Mouse (Mus musculus) liver (tissue): ENCODE measurements around the gene Gpa33.

ENCODE experiments used
- DNase-seq: peaks from one replicate; pipeline ENCODE4 v3.0.0-alpha.2; 2020; ENCODE audit warnings: mixed read lengths

The Gpa33 gene

DNA sequence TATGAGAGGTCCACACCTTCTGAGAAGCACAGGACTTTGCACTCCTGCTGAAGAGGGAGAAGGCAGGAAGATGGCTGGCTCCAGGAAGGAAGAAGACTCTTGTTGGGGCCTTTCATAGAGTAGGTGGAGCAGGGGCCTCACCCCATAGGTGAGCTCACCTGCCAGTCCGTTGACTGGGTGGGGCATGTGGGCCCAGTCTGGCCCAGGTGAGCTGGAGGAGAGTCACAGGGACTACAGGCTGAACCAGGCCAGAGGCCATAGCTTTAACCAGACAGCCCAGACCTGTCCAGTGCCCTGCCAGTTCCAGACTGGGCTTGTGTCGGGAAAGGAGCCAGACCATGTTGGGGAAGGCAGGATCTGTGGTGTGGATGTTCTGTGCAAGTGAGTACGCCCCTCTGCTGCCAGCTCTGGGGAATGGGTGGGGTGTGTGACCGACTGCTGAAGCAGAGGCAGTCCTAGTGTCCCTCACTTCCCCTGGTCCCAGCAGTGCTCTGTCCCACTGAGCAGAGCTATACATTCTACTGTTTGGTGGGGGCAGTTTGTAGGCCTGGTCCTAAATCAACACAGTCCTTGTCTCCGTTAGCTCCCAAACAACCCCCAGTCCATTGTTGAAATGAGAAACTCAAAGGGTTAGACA lies at the start of gene Gpa33:
TSS of gene Gpa33 (plus strand) at position 15 of the 637 bp plus-strand sequence.
- DNase-seq, result no peak

DNA sequence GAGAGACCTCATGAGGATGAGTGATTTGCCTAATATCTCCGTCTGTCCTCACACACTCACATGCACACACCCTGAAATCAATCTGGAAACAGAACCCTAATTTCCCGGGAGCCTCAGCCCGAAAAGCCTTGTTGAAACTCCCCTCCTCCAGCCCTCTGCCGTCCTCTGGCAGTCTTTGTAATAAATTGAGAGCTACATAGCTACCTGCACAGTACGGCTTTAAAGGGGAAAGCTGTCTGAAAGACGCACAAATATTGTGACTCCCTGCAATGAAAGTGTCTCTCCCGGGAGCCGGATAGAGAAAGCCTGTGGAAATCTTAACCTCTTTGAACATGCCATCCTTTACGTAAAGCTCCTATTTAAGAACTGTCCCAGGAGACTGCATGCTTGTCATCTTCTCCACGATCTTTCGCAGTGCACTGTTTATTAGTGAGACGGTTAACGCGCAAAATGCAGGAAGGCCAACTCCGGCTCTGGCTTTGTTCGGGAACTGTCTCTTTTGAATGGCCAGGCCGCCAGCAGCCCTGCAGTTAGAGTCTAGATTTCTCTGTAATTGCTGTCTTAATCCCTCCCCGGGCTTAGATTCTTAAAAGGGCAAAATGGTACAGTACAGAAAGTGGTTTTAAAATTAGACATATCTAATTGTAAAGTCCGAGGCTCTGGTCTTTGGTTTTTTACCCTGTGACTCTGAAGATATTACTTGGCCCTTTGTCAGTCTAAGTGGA lies 41.4 kb upstream of the Gpa33 start:
- no peak for DNase-seq

DNA sequence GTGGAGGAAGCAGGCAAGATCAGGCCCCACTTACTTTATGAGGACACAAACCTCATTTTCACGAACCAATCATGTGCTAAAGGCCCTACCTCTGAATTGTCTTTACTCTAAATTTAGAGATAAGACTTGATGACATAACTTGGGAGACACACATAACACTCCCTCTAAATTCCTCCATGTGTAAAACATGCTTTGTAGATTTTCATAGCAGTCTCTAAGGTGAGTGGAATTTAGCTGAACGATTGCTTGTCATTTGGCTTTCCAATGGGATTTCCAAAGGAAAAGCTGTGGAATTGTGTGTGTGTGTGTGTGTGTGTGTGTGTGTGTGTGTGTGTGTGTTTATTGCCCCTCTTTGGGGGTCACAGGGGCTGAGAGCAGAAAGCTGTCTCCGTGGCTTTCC lies 40.7 kb upstream of the Gpa33 start:
- DNase-seq, result no peak

DNA sequence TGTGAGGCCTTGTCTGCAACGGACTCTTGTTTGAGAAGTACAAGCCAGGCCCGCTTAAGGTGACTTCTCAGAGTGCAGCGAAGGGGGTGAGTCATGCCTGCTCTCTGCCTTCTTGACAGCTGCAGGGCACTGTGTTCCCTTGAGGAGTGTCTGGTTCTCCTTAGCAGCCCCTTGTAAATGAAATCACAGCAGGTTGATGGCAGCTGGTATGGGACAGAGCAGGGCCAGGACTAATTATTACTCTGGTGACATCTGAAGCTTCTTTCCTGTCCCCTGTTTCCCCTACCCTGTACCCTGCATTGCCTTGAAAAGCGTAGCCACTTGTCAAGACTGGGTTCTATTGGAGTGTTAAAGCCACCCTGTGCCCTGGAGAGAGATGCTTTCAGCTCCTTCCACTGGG lies 40.3 kb upstream of the Gpa33 start:
- DNase-seq, result no peak

DNA sequence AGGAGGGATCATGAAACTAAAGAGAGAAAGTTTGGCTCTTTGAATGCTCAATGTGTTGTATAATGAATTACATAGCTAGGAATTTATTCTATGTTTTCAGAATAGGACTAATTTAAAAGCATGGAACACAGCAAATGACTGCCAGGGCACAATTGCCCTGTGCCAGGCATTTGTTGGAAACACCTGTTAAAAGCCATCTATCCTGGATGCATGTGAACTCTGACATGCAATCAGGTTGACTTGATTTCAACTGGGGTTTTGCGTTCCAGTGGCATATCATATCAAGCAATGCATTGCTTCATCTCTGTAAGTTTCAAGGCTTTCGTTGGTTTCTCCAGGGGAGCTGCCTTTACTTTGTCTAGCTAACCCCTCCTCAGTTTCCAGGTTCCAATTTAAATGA lies 39.7 kb upstream of the Gpa33 start:
- no peak for DNase-seq

DNA sequence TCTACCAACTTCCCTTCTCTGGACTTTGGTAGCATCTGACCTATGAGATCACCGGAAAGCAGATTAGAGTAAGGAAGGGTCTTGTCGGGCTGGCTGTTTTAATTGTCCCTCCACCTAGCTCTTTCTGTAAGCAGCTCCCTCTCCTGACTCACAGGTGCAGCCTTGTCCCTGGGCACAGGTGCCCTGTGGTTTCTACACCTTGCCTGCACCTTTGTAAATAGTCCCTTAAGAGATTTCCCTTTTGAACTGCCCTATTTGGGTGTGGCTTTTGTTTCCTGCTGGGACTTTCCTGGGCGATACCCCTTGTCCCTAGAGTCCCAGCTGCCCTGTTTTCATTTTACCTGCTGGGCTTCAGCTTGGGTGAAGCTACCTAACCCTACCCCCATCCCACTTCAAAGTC lies 35.6 kb upstream of the Gpa33 start:
- no peak for DNase-seq

DNA sequence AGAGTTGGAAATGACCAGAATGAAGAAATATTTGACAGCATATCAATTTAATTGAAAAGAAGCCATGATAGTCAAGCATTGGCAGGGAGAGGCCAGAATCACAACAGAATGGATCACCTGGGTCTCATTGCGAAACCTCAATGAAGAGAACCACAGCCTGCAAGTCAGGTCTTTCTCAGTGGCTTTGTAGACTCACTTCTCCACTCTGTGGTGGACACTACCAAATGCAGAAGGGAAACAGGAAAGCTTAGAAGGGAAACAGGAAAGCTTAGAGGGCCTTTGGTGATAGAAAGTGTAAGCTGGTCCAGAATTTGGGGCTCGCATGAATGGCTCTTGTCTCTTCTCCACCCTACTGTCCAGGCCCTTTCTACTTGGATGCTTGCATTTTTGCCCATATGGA lies 31.9 kb upstream of the Gpa33 start:
- DNase-seq, result no peak

DNA sequence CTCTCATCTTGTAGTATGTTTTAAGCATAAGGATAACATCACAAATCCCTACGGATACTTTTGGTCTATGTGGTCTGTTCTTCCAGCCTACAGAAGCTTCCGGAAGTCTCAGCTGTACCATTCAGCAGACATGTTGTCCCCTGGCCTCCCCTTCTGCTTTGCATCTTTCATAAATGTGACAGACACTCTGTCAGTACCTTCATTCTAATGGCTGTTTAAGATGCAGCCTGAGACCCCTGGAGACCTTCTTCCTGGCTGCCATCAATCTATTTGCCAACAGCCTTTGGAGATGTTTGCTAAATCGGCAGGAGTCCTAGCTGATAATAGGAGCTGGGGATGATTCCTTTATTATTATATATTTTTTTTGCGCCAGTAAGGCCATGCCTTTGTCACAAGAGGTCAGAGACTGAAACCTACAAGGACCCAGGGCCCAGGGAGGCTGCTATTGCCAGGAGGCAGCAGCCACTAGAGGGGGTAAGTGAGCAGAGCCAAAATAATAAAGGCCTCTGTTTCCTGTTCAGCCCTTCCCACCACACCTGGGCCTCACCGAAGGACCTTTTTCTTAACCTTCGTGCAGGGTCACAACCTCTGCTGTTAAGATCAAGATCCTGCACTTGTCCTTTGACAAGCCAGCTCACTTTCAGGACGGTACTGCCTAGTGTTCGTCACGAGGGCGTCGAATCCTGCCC lies 27.0 kb upstream of the Gpa33 start:
- peak; percentile 45 for DNase-seq

DNA sequence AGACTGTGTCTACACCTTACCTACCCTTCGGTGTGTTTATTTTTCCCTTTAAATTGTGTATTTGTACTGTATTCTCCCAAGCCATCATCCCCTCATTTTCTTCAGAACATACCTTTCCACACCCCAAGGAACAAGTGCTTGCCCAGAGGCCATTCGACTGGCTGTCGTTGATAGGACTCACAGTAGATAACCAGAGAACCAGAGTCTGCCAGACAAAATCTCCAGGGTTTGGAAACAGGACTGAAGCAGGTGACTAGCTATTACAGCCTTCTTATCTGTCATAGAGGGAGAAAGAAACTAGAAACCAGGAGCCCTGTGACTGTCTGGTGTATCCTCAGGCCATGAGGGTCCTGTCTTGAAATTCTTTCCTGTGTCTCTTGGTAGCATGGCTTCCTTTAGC lies 25.2 kb upstream of the Gpa33 start:
- peak; percentile 17 for DNase-seq

DNA sequence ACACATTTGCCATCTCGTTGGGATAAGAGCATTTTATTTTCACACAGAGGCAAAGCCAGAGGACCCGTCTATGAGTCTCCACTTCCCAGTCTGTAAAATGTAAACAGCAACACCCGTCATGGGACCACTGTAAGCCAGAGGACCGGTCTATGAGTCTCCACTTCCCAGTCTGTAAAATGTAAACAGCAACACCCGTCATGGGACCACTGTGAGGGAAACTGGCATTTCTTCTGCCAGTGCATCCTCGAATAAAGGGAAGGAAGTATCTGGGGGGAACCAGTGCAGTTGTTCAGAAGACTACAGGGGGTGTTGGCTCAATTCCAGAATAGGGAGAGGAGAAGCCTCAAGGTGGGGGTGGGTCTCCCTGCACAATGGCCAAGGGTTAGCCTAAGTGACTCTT lies 24.6 kb upstream of the Gpa33 start:
- no peak for DNase-seq

DNA sequence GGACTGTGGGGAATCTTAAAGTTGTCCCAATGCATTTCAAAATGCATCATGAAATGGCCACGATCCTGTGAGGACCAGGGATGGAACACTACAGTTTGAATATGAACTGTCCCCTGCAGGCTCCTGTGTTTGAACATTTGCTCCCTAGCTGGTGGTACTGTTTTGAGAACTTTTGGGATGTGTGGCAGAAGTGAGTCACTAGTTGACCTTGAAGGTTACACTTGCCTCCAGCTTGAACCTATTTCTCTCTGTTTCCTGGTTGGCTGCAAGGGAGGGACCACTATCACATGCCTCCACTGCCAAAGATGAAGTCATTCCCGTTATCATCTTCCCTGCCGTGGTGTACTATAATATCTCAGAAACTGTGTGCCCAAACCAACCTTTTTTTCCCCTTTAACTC lies 15.1 kb upstream of the Gpa33 start:
- no peak for DNase-seq

DNA sequence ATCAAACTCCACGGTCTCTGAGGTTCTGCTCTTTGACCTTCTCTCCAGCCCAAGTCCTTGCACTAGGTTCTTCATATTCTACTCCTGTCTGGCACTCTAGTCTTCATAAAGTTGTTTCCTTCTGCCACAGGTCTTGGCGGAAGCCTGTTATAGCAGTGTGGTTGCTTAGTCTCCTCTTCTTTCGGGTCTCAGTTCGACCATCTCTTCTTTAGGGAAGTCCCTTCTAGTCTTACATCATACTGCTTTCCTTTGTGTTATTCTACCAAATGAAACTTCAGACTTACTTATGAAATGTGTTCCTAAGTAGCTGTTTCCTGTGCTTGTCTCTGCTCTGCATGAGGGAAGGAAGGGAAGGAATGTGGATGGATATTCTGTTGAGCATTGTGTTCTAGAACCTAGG lies 14.3 kb upstream of the Gpa33 start:
- DNase-seq, result no peak

DNA sequence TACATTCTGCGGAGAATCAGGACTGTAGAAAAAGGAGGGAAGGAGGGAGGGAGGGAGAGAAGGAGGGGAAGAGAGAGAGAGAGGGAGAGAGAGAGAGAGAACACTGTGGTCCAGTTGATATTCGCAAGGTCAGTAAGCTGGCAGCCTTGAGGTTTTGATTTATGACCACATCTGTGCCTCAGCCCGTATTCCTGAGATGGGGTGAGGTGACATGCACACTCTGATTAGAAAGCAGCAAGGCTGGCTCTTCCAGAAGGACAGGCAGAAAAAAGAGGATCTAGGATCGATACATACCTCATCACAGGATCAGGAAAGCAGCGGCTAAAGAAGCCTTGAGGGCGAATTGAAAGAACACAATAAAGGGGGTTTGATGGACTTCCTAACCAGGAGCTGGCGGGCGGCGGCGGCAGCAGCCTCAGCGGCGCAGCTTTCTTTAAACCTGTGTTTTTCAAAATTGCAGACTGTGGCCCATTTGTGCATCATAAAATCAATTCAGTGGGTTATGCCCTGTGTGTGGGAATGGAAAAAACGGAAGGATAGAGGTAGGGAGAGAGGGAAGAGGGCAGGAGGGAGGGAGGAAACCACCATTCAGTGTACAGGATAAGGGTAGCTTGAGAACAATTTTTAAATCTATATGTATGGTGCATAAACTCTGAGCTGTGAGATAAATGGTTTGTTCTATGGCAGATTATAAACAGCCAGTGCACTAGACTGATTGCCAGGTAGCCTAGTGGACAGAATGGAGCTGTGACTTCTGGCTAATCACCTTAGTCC lies 12.0 kb upstream of the Gpa33 start:
- DNase-seq, result no peak

DNA sequence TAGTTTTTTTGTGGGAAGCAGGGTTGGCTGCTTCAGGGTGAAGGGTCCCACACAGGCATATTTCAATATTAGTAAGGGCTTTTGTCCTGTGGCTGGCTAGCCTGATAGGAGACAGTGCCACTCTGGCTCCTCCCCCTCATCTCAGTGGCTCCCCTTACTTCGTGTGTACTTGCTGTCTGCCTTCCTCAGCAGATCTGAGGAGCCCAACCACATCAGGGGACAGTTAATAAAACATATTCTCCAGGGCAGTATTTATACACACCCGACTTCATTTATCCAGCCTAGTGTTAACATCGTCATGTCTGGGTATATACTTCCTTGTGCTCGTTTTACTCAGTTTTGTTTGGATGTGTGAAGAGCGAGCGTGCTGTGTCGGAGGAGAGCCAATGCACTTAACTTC lies 7.9 kb upstream of the Gpa33 start:
- no peak for DNase-seq

DNA sequence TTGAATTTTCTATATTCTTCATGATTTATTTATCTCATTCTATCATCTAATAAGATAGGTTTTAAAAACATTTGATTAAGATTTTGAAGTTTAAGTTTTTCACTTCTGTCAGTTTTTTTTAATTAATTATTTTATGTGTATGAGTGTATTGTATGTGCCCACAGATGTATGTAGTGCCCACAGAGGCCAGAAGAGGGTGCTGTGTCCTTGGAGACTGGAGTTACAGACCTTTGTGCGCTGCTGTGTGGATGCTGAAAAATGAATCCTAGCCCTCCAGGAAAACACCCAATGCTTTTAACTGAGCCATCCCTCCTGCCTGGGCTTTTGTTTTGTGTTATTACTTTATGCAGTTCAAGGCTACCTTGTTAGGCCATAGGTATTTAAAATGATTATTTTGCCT lies 7.0 kb upstream of the Gpa33 start:
- no peak for DNase-seq

DNA sequence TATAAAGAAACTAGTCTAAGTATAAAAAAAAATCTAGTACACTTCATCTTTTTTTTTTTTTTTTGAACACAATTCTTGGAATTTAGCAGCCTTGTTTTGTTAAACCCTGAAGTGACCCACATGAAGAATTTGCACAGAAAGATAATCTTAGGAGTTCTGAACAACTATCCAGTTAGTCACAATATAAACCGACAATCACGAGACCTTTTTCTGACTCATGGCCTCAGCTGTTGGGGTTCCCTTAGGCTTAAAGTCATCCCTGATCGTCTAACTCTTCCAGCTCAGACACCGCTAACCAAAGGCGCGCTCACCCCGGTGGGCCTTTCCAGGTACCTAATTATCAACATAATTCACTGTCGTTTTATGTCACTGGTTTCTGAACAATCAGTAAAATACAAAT lies 6.3 kb upstream of the Gpa33 start:
- no peak for DNase-seq

DNA sequence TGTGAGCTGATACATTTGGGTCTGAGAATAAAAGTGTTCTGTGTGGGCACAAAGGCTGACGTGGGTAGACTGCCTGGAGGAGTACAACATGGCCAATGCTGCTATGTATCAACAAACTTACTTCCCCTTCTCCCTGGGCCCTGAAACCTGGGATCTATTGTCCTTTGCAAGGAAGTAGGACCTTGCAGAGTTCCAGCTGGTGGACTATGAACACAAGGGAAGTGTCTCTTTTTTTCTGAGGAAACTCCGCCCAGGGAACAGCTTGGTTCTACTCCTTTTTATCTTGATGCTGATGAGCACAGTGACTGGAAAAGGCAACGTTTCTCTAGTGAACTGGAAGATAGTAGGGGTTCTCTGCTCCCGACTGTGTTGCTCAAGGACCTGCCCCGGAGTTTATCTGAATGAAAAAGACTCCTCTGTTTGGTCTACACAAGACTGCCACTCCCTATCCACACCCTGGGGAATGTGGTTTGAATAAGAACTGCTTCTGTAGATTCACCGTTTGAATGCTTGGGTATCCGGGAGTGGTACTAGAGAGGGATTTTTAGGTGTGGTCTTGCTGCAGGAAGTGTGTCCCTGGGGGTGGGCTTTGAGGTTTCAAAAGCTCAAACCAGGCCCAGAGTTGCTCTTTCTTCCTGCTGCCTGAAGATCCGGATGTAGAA lies 5.0 kb upstream of the Gpa33 start:
- DNase-seq, result no peak

DNA sequence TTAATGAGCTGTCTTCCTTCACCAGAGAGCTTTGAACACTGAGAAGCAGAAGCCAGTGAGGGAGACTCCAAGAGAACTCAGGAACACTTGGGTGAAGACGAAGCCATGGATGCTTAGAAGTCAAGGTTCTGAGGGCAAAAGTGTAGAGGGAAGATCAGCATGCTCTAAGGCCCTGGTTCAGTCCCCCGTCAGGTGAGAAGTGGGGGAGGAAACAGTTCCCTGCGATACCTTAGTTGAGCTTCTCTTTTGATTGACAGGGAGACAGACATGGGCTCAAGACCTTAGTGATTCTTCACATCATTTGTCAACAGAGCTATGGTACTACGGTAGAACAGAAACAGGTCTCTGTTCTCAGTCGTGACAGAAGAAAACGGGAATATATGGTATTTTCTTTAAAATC lies 3.7 kb upstream of the Gpa33 start:
- DNase-seq, result no peak

DNA sequence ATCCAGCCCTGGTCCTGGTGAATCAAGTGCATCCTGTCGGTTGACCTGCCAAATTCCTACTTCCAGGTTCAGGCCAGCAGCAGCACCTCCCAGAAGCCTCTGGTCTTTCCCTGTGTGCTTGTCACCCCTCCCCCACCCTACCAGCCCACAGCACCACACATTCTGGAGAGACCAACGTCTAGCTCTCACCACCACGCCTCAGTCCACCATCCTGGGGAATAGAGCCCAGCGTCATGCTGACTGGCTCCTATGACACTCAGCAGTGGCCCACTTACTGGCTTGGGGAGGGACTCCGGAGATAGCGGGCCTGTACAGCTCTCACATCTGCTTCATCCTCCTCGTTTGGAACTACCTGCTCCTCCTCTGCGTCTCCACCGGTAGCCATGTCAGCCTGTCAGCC lies 3.2 kb upstream of the Gpa33 start:
- DNase-seq, result no peak

DNA sequence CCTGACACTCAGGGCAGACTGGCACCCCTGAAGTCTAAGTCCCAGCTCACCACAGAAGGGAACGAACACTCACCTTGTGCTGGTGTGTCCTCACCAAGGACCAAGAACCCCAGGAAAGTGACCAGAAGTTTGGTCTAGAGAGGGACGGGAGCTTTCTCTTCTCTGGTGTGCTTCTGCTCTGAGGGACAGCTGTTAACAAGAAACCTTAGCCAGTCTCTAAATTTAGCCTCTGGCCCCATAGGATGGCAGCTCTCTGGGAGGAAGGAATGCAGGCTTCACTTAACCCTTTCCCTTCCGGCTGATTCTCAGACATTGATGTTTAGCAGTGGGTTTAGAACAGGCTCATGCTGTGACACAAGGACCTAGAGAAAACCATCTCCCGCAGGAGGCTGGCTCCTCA lies 2.3 kb upstream of the Gpa33 start, which contains the start of gene Dusp27:
TSS of gene Dusp27 (minus strand) at position 204 of the 400 bp plus-strand sequence.
- DNase-seq, result no peak

DNA sequence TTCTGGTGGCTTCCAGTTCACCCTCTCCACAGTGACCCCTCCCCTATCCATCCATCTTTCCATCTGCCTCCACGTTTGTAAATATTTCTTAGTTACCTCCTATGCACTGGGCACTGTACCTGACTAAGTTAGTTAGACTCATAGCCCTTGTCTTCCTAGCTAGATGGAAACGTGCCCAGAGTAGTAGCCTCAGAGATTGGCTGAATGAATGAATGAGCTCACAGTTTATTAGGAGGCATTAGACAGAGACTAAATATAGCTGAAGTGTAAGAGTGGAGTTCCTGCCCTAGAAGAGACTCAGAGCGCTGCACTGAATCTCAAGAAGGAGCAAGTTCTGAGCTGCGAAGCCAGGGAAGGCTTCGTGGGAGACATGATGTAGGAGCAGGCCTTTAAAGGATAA lies 1.5 kb upstream of the Gpa33 start:
- DNase-seq, result no peak

DNA sequence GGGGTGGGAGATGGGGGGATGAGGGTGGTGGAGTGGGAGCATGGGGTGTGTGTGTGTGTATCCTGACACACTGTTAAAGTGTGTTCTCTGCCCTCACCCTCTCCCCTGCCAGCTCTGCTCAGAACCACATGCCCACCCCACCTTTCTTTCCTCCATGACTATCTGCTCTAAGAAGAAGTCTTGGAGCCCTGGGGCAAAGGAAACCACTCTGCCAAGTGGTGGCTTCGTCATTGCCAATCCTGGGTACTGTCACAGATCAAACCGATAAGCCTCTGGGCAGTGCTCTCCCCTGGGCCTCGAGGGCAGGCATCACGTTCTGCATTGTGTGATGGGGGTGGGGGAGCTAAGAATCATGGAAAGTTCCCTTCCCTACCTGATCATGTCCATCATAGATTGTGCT lies 2.3 kb downstream of the Gpa33 start:
- DNase-seq, result no peak
